Mouse (Mus musculus) natural killer cell, adult 2 months (primary cell): ENCODE results near the gene Man2b2.

Experiments
- DNase-seq, 2 experiments: peaks; one replicate each; pipeline ENCODE4 v3.0.0; 2022; ENCODE audit warnings: low spot score in 2 of 2

The Man2b2 gene

GRCm38 (mm10) chr5:36769603-36770002, 60.9 kb downstream of the Man2b2 start:
- DNase-seq: no peak

DNA sequence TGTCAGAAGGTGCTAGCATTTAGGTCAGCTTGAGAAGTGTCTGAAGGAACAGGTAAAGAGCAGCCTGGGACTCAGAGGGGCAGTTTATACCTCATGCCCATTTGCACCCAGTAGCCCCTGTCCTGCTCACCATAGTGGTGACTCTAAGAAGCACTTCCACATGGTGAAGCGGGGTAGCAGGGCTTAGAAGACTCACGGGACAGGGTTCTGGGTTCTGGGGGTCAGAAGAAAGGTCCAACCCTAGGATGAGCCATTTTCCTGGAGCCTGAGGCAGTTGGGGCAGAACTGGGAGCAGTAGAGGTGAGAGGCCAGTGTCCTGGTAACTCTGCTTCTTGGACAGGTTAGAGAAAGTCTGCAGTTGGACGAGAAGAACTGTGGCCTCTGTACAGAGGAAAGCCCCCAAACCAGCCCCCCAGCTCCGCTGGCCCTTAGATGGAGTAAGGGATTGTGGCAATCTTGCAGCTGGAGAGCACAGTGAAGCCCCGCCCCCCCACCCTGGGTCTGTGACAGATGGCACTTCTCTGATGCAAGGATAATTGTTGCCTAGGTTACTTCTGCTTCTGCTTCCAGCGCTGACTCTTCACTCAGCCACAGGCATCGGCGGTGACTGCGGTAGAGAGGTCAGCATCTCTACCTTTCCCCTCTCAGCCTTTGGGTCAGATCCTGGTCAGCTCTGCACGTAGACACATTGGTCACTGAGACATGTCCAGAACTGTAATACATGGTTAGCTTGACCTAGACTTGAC, 63.3 kb downstream of the Man2b2 start:
- DNase-seq: no peak

GRCm38 (mm10) chr5:36759848-36760247, 70.6 kb downstream of the Man2b2 start:
- no peak for DNase-seq

DNA sequence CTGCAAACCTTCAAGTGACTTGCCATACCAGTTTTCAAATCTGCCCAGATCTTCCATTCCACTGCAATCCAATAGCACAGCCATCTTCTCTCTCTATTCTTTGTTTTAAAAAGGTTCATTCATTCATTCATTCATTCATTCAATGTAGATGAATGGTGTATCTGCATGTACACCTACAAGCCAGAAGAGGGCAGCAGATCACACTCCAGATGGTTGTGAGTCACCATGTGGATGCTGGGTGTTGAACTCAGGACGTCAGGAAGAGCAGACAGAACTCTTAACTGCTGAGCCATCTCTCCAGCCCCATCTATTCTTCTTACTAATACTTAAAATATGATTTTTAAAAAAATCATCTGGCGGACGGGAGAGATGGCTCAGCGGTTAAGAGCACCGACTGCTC, 73.4 kb downstream of the Man2b2 start:
- peak in 1 of 2 experiments; percentile 24 for DNase-seq
